9 mouse cellular contexts compared by ENCODE assay signal in genomic region chr13:92274274-92275198, GRCm38 (mm10). TPM values are rescaled to one million over a fixed set of nuclear protein-coding genes. Genes with fewer than 3 reads are reported as not detected.
DNase-seq lines count a peak whose midpoint lies in the region; ATAC-seq and TF ChIP-seq lines count a peak whose summit lies in the region.
"Had no signal": no experiment of that assay in that cellular context is flagged by ENCODE, and none has a peak within 500 bp of the region (broad histone marks: within the 10 kb centered on the region; RNA-seq: fewer than 3 reads in every experiment).

No protein-coding gene starts in this region.

- no peaks in the 10 kb centered on the region for H3K36me3 ChIP-seq in kidney, adult 2 months (ENCODE audit: control insufficient read depth, insufficient read depth, low read length)
- no peaks in the 10 kb centered on the region for H3K36me3 ChIP-seq in lung, embryonic 15.5 days

- no peak overlapping the region for H3K4me3 ChIP-seq in kidney, adult 2 months (ENCODE audit: insufficient read depth, low read depth, low read length)
- no peak overlapping the region for H3K4me3 ChIP-seq in lung, embryonic 15.5 days

- H3K9me3 ChIP-seq in lung, embryonic 15.5 days = no peaks in the 10 kb centered on the region

- no peak for TF ChIP-seq CTCF in kidney, adult 2 months (conservative IDR thresholded peaks at IDR 0.05; ENCODE audit: insufficient read depth, insufficient read length, low read depth, low read length)

- peak overlapping the region; percentile 11; the same call in 1 of the 2 replicates for H3K4me2 ChIP-seq in lung, embryonic 15.5 days

- no peak overlapping the region for H3K9ac ChIP-seq in lung, embryonic 15.5 days

- intact Hi-C loops in gastrocnemius, postnatal 36 days (cut with DNase I) = no loop called here

- H3K4me1 ChIP-seq in kidney, adult 2 months (ENCODE audit: control insufficient read depth, insufficient read depth, low read length) = peaks cover 4% of the 10 kb centered on the region; the same call in 1 of the 2 replicates
- peaks cover 9% of the 10 kb centered on the region for H3K4me1 ChIP-seq in lung, embryonic 15.5 days

- no peak overlapping the region for H3K27ac ChIP-seq in kidney, adult 2 months (ENCODE audit: insufficient read depth, low read depth, low read length)
- no peak overlapping the region for H3K27ac ChIP-seq in lung, embryonic 15.5 days

- no peak for TF ChIP-seq POLR2A in kidney, adult 2 months (IDR thresholded peaks at IDR 0.05; ENCODE audit: low read depth, low read length)

- no peaks in the 10 kb centered on the region for H3K27me3 ChIP-seq in kidney, adult 2 months (replicated peaks; ENCODE audit: control insufficient read depth, insufficient read depth, low read length)
- no peaks in the 10 kb centered on the region for H3K27me3 ChIP-seq in lung, embryonic 15.5 days

- peak; percentile 44 to 50 for DNase-seq in left cerebral cortex, adult 18-20 months (ENCODE audit: low spot score in 2 of 2)
- DNase-seq in left cerebral cortex, adult 11 months (ENCODE audit: low spot score) = no peak
- peak; percentile 15 to 29 for DNase-seq in gastrocnemius, postnatal 36 days
- DNase-seq in kidney, adult 2 months = peak; percentile 88
- peak; percentile 32 for DNase-seq in spleen, adult 12 weeks (ENCODE audit: low spot score)
- DNase-seq in cerebellum, adult 11-12 months = no peak

- WGBS in kidney, adult 2 months = 18% methylated on average over 14 of the region's 14 CpGs
- WGBS in lung, embryonic 15.5 days = 20% methylated on average over 14 of the region's 14 CpGs

- ATAC-seq in activated CD4-positive, CD25-positive, alpha-beta regulatory T cell, adult 4 months = peak; percentile 86
- peak; percentile 81; the same call in 1 of the 2 replicates for ATAC-seq in lung, embryonic 15.5 days (ENCODE audit: borderline replicate concordance, extremely low read depth, low FRiP score, low TSS enrichment)

RNA-seq across cellular contexts. Expression of gene Gm20379, which starts 31.2 kb away (rescaled TPM):
- not detected for total RNA-seq in left cerebral cortex, adult 18-20 months (2021)
- polyA plus RNA-seq in activated CD4-positive, CD25-positive, alpha-beta regulatory T cell, adult 4 months (2017; shearing (Covaris generic)) = 10 to 100 TPM in 1 of 2 experiments, 1 to 10 TPM in 1; 5.0 to 12.5 TPM
- total RNA-seq in gastrocnemius, postnatal 36 days (2021) = not detected
- polyA plus RNA-seq in kidney, adult 2 months (2012; rRNA removed) = not detected in 2 replicates
- 0.57 and 0.93 TPM in 2 replicates for polyA plus RNA-seq in lung, embryonic 15.5 days (2015; fragmentation: Nextera tagmentation; extraction: Ambion mirVana)
- total RNA-seq: layer of hippocampus, postnatal 14 days had no signal

Comparison
In these comparisons a context has a peak if more than half of its experiments do, and no peak if none do; other contexts are left out.
1. DNase-seq: peak in left cerebral cortex, adult 18-20 months (2 of 2), gastrocnemius, postnatal 36 days (2 of 2), kidney, adult 2 months (single experiment) and spleen, adult 12 weeks (single experiment); none in left cerebral cortex, adult 11 months (single experiment) and cerebellum, adult 11-12 months (single experiment).